Mouse (Mus musculus) intestine, embryonic 16.5 days (tissue): ENCODE measurements around the gene Vmn1r165. TPM values are rescaled to one million over a fixed set of nuclear protein-coding genes. Genes with fewer than 3 reads are reported as not detected.
"Not testable (repeated sequence)": the region's sequence is repeated elsewhere in the genome, so short reads cannot be mapped to it uniquely, and the experiment has no call there.

Experiments used
- ATAC-seq: fragments of 200-750 bp; cut with Nextera tagmentation; 2 replicates; pipeline ENCODE4 v1.8.0; 2017; ENCODE audit warnings: moderate TSS enrichment, moderate library complexity
- H3K27ac ChIP-seq: fragments of 300-500 bp; sonication (generic); 2 replicates; pipeline ENCODE4 v1.5.1; 2014; ENCODE audit warnings: mild to moderate bottlenecking, low read length
- H3K27me3 ChIP-seq: fragments of 300-500 bp; sonication (generic); replicated peaks from 2 replicates; pipeline ENCODE4 v1.6.1; 2014; ENCODE audit warnings: low read length, control low read depth, mixed read lengths; ENCODE audit not compliant: control insufficient read depth, insufficient read depth
- H3K36me3 ChIP-seq: fragments of 300-500 bp; sonication (generic); 2 replicates; pipeline ENCODE4 v1.6.1; 2014; ENCODE audit warnings: low read length, control low read depth; ENCODE audit not compliant: control insufficient read depth, insufficient read depth
- H3K4me1 ChIP-seq: fragments of 300-500 bp; sonication (generic); 2 replicates; pipeline ENCODE4 v1.6.1; 2014; ENCODE audit warnings: low read length, control low read depth, mixed read lengths; ENCODE audit not compliant: control insufficient read depth, insufficient read depth
- H3K4me2 ChIP-seq: fragments of 300-500 bp; sonication (generic); 2 replicates; pipeline ENCODE4 v1.6.1; 2014; ENCODE audit warnings: low read depth, low read length, control low read depth
- H3K4me3 ChIP-seq: fragments of 300-500 bp; sonication (generic); 2 replicates; pipeline ENCODE4 v1.5.1; 2014; ENCODE audit warnings: mild to moderate bottlenecking, low read length
- H3K9ac ChIP-seq: fragments of 300-500 bp; sonication (generic); 2 replicates; pipeline ENCODE4 v1.6.1; 2014; ENCODE audit warnings: low read depth, low read length
- H3K9me3 ChIP-seq: fragments of 300-500 bp; sonication (generic); 2 replicates; pipeline ENCODE4 v1.6.1; 2016; ENCODE audit warnings: low read length, control low read depth; ENCODE audit not compliant: control insufficient read depth
- WGBS: fragments of 180-500 bp; shearing (Covaris S2); extraction: QIAGEN DNeasy Blood & Tissue Kit; methylation state at CpG from one replicate; pipeline ENCODE4 v1.1.7; 2014; 5-methylcytosine and 5-hydroxymethylcytosine counted together
- polyA plus RNA-seq: library from polyadenylated mRNA; unstranded; fragments of >200 nt; fragmentation: Nextera tagmentation; extraction: Ambion mirVana; gene quantifications from 2 replicates; pipeline ENCODE4 v1.2.1, GENCODE M21; 2015

Vmn1r165 gene
- polyA plus RNA-seq, result not detected in 2 replicates

DNA sequence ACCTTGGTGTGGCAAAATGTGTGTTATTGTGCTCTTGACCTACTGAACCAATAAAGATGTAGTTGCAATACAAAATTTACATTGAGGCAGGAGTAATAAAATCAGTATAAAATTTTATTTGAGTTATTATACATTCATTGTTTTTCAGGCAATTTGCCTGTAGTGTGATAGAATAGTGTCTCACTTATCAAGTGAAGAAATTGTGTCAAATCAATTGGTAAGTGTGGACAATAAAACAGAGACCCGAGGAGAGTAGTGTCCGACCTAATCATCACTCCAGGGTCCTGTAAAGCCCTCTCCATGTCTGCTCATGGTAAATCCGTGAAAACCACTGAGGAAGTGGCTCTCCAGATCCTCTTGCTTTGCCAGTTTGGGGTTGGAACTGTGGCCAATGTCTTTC, at the start of gene Vmn1r165:
TSS of gene Vmn1r165 (plus strand) at position 301 of the 400 bp plus-strand sequence.
- H3K4me1 ChIP-seq, H3K27ac ChIP-seq, H3K9ac ChIP-seq, H3K9me3 ChIP-seq, ATAC-seq, H3K4me2 ChIP-seq, H3K4me3 ChIP-seq, H3K36me3 ChIP-seq, H3K27me3 ChIP-seq: not testable (repeated sequence)
- WGBS, result no CpG with 5 or more reads among the region's 3 CpGs

DNA sequence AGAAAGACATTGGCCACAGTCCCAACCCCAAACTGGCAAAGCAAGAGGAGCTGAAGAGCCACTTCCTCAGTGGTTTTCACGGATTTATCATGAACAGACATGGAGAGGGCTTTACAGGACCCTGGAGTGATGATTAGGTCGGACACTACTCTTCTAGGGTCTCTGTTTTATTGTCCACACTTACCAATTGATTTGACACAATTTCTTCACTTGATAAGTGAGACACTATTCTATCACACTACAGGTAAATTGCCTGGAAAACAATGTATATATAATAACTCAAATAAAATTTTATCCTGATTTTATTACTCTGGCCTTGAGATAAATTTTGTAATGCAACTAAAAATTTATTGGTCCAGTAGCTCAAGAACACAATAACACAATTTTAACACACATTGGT, 34.5 kb downstream of the Vmn1r165 start, which contains the start of gene Vmn1r166:
TSS of gene Vmn1r166 (minus strand) at position 101 of the 400 bp plus-strand sequence.
- not testable (repeated sequence) for H3K27ac ChIP-seq, H3K36me3 ChIP-seq, H3K9ac ChIP-seq, H3K4me2 ChIP-seq, ATAC-seq, H3K4me3 ChIP-seq, H3K4me1 ChIP-seq, H3K9me3 ChIP-seq, H3K27me3 ChIP-seq
- WGBS, result no CpG with 5 or more reads among the region's 2 CpGs

Other genes starting within 250 kb of the Vmn1r165 start
- gene Gm4214, start 232.7 kb upstream of the Vmn1r165 start, polyA plus RNA-seq, result not detected in 2 replicates
- gene Gm4216, start 197.4 kb upstream of the Vmn1r165 start, polyA plus RNA-seq, result not detected in 2 replicates
- gene Vmn1r163, start 161.8 kb upstream of the Vmn1r165 start, polyA plus RNA-seq, result not detected in 2 replicates
- gene Gm8720, start 149.9 kb upstream of the Vmn1r165 start, polyA plus RNA-seq, result not detected in 2 replicates
- not detected in 2 replicates for gene Gm10662, start 72.9 kb upstream of the Vmn1r165 start, polyA plus RNA-seq
- gene Vmn1r166, start 34.4 kb downstream of the Vmn1r165 start, polyA plus RNA-seq, result not detected in 2 replicates
- gene Gm6902, start 61.6 kb downstream of the Vmn1r165 start, polyA plus RNA-seq, result not detected in 2 replicates
- not detected in 2 replicates for gene Nlrp4e, start 83.9 kb downstream of the Vmn1r165 start, polyA plus RNA-seq
- not detected in 2 replicates for gene Nlrp5, start 168.6 kb downstream of the Vmn1r165 start, polyA plus RNA-seq